Mouse (Mus musculus): ENCODE data around the gene Sergef.

DNA sequence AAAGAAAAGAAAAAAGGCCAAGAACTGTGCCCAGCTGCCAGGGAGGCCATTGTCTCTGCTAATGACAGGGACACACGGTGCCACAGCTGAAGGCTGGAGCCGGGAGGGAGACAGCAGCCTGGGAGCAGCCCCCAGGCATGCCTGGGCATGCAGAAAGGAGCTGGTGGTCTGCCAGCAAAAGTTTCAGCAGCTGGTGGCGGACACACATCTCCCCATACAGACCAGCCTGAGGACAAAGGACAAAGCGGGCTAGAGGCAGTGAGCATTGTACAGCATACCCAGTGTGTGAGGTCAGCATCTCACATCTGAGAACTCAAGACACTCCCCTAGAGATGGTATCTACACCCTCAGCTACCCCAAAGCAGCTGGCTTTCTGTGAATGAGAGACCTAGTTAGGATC, 37.5 kb downstream of the Sergef start:
- TF ChIP-seq CTCF (IDR thresholded peaks at IDR 0.05; ENCODE audit: borderline replicate concordance, insufficient read depth, low read depth, low read length) (no peak), POLR2A (IDR thresholded peaks at IDR 0.05; ENCODE audit: borderline replicate concordance, insufficient read depth, low read length) (no peak)
